Mouse (Mus musculus): ENCODE data around the gene Ntng1. TPM values are rescaled to one million over a fixed set of nuclear protein-coding genes. Genes with fewer than 3 reads are reported as not detected.

Gene Ntng1
- total RNA-seq, 1 experiment from 2014 or later = not detected

DNA sequence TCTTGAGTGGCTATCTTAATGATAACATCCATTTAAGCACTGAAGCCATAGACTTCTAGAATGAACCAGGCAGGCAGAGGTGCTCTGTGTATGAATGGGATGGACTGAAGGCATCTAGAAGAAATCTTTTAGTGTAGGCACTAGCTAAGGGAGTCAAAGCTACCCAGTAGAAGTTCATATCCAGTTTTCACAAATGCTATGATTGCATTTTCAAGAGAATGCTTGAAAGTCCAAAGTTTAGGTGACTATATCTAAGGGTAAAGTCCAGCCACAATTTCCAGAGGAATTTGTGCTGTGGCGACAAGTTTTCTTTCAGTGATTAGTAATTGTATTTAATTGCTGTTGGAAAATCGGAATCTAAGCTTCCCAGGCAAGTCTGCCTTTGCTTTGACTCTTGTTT, 181.2 kb downstream of the Ntng1 start:
- no peak for ATAC-seq (replicated peaks; ENCODE audit: insufficient number of reproducible peaks, low FRiP score, low TSS enrichment, poor library complexity, severe bottlenecking)

DNA sequence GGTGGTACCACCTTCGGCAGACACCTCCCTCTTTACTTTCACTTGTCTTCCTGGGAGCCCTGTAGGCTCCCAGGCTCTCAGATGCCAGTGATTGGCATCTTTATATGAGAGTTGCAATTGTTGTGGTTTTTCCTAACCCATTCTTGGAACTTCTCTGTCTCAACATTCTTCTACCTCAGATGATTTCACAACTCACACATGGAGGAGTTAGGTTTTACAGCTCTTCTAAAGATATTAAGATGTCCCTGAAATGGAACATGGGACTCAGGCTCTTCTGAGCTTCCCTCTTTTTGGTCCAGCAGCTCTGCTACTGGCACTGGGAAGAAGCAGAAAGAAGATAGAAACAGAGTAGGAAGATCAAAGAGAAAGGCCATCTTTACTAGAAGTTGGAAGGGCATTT, 200.9 kb downstream of the Ntng1 start:
- ATAC-seq (replicated peaks; ENCODE audit: insufficient number of reproducible peaks, low FRiP score, low TSS enrichment, poor library complexity, severe bottlenecking) = no peak

DNA sequence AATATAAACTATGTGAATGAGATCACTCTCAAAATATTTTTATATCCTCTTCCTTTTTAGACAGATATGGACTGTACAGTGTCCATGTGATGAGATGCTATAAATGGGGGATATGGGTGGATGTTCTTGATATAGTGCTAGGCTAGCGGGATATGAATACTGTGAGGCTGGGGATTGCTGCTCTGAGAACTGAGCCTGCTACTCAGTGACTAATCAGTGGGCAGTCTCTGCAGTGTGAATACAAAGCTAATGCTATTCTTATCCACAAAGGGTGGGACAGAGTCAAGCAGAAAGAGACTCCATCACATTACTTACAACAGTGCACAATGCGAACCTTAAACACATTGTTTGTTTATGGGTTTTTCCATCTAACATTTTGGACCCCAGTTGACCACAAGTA, 206.2 kb downstream of the Ntng1 start:
- ATAC-seq (replicated peaks; ENCODE audit: insufficient number of reproducible peaks, low FRiP score, low TSS enrichment, poor library complexity, severe bottlenecking) = no peak

DNA sequence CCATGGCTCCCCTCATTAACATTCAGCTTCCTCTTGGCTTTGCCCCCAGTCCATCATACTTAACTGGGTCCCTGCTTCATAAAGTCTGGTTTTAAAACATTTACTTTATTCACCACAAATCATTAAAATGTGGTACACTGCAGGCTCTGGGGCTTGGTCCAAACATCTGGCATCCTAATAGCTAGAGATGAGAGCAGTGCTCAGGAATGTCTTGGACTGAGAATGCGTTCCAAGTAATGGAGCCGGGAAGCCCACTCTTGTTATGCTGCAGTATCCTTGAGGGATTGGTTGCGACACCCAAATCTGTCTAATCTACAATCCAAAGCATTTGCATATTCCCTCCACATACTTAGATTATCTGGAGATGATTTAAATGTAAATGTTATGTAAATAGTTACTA, 207.5 kb downstream of the Ntng1 start:
- no peak for ATAC-seq (replicated peaks; ENCODE audit: insufficient number of reproducible peaks, low FRiP score, low TSS enrichment, poor library complexity, severe bottlenecking)

DNA sequence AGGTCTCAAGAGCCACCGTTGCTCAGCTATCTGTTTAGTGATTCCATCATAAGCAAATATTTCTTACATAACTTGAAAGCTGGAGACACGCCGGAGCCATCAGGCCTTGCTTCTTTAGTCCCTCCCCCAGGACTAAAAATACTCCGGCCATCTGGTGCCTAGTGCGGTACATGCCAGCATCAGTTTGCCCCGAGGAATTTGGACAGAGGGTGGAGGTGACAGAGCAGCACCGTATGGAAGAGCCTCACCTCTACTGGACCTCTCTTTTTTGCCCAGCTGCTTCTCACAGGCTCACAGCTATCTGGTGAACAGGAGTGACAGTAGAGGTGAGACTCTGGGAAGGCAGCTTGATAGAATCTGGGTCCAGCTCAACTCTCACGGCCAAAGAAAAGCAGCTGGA, 211.6 kb downstream of the Ntng1 start:
- no peak for ATAC-seq (replicated peaks; ENCODE audit: insufficient number of reproducible peaks, low FRiP score, low TSS enrichment, poor library complexity, severe bottlenecking)

DNA sequence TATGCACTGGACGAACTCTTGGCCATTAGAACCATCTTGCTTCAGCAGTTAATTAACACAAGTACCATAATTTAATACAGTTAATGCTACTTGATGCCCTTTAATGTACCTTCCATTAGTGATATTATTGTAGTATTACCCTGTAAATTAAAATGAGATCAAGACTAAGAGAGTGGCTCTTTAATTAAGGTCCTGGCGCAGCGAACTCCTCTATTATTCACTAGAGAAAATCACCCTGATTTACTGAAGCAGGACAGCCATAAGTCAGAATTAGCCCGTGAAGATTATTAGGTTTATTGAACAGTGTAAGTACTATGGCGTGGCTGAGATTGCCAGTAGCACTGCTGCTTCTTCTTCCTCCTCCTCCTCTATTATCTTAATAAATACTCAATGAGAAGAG, 212.8 kb downstream of the Ntng1 start:
- ATAC-seq (replicated peaks; ENCODE audit: insufficient number of reproducible peaks, low FRiP score, low TSS enrichment, poor library complexity, severe bottlenecking) = no peak

DNA sequence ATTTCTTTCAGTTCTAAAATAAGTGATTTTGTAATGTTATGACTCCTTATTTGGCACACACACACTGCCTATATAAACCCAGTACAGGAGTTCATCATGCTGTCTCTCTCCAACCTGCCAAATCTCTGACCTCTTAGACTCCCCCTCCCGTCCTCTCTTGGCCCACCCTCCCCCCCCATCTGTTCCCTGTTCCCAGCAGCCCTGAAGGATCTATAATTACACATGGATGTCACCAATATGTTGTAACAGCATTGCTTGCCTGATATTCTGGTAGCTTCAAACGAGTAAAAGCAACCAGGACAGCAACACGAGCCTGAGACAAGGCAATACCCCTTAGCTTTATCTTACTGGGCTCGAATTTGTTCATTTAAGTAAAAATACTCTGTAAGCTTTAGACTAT, 220.0 kb downstream of the Ntng1 start:
- ATAC-seq (replicated peaks; ENCODE audit: insufficient number of reproducible peaks, low FRiP score, low TSS enrichment, poor library complexity, severe bottlenecking) = no peak

DNA sequence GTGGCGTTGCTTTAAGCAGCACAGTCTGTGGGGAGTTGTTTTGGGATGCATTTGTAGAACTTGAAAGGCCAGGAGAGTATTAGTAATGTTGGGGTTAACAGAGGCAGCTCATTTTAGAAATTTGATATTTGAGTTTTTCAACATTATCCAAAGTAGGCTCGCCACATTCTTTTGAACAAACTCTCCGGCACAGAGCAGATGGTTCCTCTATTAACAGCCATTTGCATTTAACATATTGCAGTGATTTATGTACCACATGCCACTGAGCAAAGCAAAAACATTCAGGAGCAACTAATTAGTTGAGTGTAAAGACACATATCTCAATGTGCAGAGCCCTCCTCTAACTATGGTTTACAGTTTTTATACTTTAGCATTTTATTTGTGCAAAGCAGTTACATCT, 224.8 kb downstream of the Ntng1 start:
- no peak for ATAC-seq (replicated peaks; ENCODE audit: insufficient number of reproducible peaks, low FRiP score, low TSS enrichment, poor library complexity, severe bottlenecking)

DNA sequence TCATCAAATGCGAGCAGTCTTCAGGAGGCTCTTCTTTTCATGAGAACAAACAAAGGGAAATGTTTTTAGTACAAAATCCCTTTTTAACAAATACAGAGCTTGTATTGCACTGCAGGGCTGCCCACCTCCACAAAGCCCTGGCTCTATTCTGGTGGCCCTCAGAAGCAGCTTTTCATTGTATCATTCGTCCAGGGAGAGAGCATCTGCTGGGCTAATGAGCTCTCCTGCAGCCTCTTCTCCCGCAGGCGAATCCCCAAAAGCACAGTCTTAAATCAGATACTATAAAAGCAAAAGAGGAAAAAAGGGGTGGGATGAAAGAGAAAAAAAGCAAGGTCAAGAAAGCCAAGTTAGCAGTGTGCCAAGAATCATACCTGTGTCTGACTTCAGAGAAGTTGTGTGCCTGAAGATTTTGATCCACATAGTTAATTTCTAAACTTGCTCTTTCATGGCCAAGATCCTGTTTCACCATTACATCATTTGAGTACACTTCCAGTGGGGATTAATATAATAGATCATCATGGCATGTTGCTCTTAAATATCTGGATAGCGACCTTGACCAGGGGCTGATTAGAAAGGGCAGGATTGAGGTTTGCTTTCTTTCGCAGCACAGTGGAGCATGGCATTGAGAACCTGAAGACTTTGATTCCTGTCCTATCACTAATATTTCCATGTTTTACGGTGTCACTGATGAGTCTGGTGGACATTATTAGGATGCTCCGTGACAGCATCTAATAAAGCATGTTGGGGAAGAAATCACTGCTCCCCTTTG, 225.7 kb downstream of the Ntng1 start:
- ATAC-seq (replicated peaks; ENCODE audit: insufficient number of reproducible peaks, low FRiP score, low TSS enrichment, poor library complexity, severe bottlenecking) = no peak

DNA sequence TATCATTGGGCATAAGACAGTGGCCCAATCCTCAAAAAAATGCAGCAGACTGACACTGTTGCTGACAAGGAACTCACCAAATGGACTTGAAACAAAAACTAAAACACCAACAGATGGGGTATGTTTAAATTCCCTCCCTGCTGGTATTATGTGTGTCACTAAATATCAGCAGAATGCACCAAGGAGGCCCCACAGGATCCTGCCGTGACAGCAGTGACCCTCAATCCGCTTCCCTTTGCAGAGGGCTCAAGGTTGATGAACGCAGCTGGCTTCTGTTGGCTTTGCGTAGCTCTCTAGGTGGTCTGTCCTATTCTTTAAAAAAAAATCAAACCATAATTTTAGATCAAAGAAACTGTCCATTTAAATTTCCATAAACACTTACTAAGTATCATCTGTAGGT, 226.7 kb downstream of the Ntng1 start:
- ATAC-seq (replicated peaks; ENCODE audit: insufficient number of reproducible peaks, low FRiP score, low TSS enrichment, poor library complexity, severe bottlenecking) = no peak

DNA sequence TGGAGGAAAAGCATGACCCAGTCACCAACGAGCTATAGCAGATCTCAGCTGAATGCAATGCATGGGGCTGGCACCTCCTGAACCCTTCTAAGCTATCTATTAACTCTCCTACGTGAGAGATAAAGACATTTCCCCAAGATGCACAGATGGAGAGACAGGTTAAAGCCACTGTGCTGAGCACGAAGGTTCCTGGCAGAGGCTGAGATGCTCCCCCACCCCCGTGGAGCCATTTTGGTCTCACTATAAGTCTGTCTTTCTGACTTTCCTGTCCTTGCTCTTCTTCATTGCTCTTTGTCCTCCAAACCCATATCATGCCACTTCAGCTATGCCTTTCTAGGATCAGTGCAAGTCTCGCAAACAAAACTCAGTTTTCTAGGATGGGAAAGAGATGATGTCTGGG, 229.6 kb downstream of the Ntng1 start:
- ATAC-seq (replicated peaks; ENCODE audit: insufficient number of reproducible peaks, low FRiP score, low TSS enrichment, poor library complexity, severe bottlenecking) = no peak

DNA sequence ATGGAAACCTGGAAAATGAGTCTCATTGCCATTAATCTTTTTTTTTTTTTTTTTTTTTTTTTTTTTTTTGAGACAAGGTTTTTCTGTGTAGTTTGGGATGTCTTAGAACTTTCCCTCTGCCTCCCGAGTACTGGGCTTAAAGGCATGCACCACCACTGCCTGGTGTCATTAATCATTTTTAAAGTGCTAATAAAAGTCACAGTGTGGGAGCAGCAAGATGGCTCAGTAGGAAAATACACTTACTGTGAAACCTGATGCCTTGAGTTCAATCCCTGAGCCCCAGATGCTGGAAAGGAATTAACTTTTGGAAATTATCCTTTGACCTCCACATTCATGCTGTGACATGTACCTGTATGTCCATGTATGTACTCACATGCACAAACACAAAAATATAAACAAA, 253.2 kb downstream of the Ntng1 start:
- ATAC-seq (replicated peaks; ENCODE audit: insufficient number of reproducible peaks, low FRiP score, low TSS enrichment, poor library complexity, severe bottlenecking) = no peak

DNA sequence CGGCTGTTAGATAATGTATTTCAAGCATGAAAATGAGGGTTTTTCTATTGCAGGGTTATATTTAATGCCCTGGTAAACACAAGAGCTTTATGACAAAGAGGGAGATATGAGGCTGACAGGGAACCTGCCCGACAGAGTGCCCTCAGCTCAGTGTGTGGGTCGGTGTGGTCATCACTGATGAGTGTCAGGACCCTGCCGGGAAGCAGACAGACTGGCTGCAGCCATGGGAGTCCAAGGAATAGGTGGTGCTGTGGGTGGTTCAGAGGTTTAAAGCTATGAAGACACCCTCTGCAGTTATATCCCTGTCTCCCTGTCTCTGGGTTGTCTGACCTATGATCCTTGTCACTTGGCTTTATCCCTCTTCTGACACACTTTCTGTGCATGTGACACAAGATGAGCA, 258.1 kb downstream of the Ntng1 start:
- no peak for ATAC-seq (replicated peaks; ENCODE audit: insufficient number of reproducible peaks, low FRiP score, low TSS enrichment, poor library complexity, severe bottlenecking)

DNA sequence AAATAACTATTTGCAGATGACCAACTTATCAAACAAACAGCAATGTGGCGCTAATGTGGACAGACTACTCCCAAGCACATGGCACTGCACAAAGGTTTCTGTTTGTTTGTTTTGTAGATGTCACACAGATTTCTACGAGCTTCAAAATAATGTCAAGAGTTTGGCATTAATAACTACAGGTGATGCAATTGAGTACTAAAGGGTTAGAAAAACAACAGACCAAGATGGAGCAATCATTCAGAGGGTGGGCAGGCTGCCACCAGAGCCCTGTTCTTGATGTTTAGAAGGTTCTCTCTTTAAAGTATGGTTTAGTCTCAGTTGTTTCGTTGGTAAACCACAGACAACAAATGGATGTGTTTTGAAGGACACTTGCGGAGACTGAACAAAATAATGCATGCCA, 264.8 kb downstream of the Ntng1 start:
- ATAC-seq (replicated peaks; ENCODE audit: insufficient number of reproducible peaks, low FRiP score, low TSS enrichment, poor library complexity, severe bottlenecking) = no peak

DNA sequence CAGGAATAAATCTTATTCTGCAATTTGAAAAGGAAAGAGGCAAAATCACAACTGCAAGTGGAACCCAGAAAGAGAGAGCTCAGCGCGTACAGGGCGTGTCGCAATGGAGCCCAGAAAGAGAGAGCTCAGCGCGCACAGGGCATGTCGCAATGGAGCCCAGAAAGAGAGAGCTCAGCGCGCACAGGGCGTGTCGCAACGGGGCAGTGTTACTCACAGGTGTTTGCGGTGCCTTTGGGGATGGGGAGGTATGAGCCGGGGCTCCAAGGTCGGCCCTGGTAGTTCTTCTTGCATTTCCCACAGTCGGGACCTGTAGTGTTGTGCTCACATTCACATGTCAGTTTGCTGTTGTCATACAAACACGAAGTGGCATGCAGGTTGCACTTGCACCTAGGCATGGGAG, 271.8 kb downstream of the Ntng1 start:
- no peak for ATAC-seq (replicated peaks; ENCODE audit: insufficient number of reproducible peaks, low FRiP score, low TSS enrichment, poor library complexity, severe bottlenecking)

DNA sequence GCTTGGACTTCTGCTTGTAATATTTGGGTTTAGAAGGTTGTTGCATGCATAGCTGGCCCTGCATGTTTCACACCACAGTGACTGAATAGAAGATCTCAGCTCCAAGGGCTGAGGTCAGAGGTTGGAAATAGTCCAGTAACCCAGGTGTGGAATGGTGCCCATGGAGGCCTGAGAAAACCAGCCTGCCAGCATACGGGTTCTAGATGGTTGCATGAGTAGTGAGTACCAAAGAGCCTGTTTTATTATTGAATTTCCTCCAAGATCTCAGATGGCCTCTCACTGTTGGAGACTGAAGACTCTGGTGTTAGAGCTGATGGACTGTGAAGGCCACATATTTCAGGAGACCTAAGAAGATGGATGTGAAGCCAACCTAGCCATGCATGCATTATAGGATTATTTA, 285.5 kb downstream of the Ntng1 start:
- no peak for ATAC-seq (replicated peaks; ENCODE audit: insufficient number of reproducible peaks, low FRiP score, low TSS enrichment, poor library complexity, severe bottlenecking)

DNA sequence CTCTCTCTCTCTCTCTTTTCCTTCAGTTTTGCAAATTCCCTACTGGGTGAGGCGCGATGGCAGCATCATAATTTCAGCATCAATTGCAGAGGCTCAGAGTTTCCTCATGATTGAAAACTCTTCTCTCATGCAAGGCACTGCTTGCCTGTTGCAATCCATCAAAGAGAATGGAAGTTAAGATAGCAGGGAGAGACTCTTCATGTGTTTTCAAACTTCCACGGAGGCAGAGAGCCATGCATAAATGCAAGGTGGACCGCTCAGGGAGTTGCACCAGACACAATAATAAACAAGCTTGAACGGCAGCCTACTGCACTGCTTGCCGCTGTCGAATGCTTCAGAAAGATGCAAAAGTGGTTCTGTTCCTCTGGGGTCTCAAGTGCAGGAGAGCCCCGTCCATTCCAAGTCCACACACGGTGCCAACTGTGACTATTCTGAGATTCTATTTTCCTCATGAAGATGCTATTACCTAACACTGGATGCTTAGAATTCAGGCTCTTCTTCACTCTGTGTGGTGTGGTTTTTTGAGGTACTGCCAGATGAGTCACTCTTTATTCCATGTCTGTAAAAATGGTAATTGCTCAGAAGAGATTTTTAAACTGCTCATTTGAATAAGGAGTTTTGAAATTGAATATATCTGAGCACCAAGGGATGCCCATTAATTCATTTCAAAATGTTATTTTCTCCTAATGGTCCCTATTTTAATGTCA, 289.2 kb downstream of the Ntng1 start:
- no peak for ATAC-seq (replicated peaks; ENCODE audit: insufficient number of reproducible peaks, low FRiP score, low TSS enrichment, poor library complexity, severe bottlenecking)

DNA sequence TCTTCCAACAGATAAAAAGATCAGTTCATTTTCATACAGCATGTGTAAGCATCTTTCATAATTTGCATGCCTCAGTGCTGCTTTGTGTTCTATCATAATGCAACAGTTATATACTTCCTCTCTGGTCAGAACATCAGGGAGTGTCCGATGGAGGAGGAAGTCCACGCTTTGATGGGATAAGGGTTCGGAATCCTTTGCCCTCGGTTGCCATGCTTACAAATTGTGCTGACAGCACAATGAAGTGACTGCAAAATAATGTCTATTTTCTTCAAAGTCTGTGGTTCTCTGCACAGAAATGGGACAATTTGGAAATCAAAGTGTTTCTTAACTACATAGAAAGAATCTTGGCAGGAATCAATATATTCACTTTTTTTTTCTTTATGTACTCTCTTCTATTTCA, 297.2 kb downstream of the Ntng1 start:
- ATAC-seq (replicated peaks; ENCODE audit: insufficient number of reproducible peaks, low FRiP score, low TSS enrichment, poor library complexity, severe bottlenecking) = no peak

DNA sequence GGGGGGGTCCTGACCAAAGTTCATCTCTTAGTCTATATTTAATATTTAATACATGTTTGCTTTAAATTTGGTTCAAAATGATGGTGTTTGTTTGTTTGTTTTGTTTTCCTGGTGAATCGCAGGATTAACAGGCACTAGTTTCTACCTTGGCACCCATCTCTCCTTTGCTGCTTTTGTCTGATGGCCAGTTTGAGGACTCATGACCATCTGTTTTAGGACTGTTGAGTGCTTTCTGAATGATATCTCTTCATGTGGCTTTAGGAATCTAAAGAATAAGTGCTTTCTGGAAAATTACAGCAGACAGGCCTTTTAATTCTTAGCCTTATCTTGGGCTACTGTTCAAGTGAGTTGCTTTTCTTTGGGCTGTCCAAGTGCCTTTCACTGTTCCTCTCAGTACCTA, 318.0 kb downstream of the Ntng1 start:
- no peak for ATAC-seq (replicated peaks; ENCODE audit: insufficient number of reproducible peaks, low FRiP score, low TSS enrichment, poor library complexity, severe bottlenecking)

DNA sequence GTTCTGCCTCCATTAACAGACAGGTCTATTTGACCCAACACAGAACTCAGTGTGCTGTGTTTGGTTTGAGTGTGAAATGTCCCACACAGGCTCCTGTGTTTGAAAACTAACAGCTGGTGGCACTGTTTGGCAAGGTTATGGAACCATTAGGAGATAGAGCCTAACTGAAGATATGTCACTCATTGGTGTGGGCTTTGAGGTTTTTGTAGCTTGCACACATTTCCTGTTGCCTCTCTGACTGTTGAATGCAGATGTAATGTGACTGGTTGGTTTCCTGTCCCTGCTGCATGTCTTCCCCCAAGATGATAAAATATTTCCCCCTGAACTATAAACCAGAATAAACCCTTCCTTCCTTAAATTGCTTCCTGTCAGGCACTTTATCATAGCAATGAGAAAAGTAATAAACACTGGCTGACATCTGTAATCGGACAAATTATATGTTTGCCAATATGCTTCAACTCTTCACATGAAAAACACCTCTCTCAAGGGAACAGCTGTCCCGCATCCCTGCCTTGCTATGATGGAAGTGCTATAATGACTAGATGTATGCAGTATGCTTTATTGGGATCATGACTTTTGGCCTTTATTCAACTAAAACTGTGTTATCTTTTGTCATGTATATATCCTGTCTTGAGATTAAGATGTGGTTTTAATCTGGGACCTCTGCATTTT, 320.9 kb downstream of the Ntng1 start:
- no peak for ATAC-seq (replicated peaks; ENCODE audit: insufficient number of reproducible peaks, low FRiP score, low TSS enrichment, poor library complexity, severe bottlenecking)
